Mouse (Mus musculus) Muller cell, postnatal 12 days (primary cell): ENCODE results near the gene Kif26b.

Experiments used
- DNase-seq: peaks from one replicate; pipeline ENCODE4 v3.0.0-alpha.2; 2015; ENCODE audit errors: inconsistent ontology term

Kif26b gene

GRCm38 (mm10) chr1:178590229-178591171 lies 61.6 kb downstream of the Kif26b start:
- no peak for DNase-seq

- DNase-seq: no peak
These were observed 68.2 kb downstream of the Kif26b start for GRCm38 (mm10) chr1:178597113-178597512.

GRCm38 (mm10) chr1:178597757-178598156 lies 68.8 kb downstream of the Kif26b start:
- no peak for DNase-seq

DNA sequence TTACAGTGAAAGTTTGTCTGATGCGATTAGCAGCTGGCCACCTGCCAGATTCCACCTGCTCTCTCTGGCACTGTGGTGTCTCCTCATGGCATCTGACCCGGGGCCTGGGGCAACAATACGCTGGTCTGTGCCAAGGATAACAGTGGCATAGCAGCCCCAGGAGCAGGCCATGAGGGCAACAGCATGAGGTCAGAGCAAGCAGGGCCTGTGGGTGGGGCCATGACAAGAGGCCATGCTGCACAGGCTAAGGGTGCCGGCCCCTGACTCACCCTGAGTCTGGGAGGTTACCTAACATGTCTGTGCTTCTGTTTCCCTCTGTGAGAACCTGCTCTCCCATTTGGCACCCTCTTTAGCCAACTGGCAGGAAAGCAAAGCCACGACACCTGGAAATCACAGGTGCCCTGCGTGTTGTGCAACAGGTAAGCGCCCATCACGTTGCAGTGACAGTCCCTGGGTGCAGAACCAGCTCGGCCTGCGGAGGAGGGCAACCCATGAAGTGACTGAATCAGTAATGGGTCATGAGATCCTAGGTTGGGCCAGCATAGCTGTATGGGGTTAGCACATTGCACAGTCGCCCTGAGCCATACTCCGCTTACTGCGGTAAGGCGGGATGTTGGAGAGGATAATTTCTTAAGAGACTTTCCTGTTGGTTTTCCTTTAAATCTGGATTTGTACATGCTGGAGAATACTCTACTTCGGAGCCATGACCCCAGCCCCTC lies 72.1 kb downstream of the Kif26b start:
- peak; percentile 31 for DNase-seq

- peak; percentile 7 for DNase-seq
These were observed 80.3 kb downstream of the Kif26b start for GRCm38 (mm10) chr1:178609151-178609775.

- no peak for DNase-seq
These were observed 82.6 kb downstream of the Kif26b start for GRCm38 (mm10) chr1:178611512-178611911.

GRCm38 (mm10) chr1:178621301-178621700 lies 92.4 kb downstream of the Kif26b start:
- DNase-seq: no peak

DNA sequence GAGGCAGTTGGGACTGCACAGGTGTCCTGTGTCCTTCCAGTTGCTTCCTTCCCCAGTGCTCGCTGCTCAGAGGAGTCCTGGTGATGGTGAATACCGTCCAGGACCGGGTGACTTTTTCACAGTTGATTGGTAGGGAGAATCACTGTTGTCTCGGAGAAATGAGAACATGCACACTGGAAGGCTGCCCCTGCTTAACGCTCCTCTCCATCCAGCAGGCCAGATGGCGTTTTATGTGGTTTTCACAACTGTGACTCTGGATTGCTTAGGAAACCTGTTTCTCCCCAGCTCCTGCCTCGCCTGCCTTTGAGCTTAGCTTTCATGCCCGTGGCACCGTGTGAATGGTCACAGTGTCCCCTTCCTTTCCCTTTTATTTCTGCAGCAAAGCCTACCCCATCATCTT lies 95.0 kb downstream of the Kif26b start:
- no peak for DNase-seq

GRCm38 (mm10) chr1:178626961-178627381 lies 98.0 kb downstream of the Kif26b start:
- DNase-seq: peak; percentile 46

- DNase-seq: no peak
These were observed 101.1 kb downstream of the Kif26b start for GRCm38 (mm10) chr1:178630042-178630441.

DNA sequence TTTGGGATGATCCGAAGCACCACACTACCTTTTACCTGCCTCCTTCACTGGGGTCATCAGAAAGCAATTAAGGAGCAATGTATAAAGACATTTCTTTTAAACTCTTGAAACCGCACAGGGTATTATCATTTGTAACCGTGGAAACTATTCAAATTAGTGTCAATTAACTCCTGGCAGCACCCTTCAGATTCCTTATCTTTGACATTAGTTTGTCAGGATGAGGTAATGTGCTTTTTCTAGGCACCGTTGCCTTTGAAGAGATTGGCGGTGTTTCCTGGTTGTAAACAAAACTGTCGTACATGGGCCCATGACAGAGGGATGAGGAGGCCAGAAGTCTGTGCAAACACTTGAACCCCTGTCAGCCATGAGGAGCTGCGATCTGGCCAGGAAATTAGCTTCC lies 102.9 kb downstream of the Kif26b start:
- DNase-seq: no peak

DNA sequence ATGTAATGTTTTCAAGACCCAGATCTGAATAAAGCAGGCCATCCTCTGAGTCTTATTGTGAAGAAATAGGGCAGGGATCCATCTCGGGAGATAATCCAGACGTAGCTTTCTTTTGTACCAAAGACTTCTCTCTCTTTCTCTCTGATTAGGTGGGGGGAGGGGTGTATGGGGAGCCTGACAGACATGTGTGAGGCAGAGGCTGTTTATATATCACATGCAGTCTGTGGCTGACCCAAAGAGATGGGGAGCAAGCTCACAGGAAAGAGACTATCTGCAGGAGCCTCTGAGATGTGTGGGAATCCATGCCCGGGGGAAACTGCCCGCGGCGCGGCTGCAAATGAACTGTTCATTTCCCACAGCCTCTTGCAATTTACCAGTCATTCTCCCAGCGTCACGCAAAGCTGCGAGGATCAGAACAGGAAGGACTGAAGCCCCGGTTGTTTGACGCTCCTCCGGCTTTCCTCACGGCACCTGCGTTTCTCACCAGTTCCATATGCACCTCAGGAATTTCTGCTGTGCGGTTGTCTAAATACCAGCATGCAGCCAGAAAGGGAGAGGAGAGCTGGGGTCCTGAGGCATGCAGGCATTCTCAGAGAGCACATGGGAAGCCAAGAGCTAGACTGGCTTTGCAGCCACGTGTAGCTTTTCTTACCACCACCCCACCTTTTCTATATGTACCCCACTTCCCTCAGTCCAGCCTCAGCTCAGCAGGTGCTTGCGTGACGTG lies 105.6 kb downstream of the Kif26b start:
- peak; percentile 16 for DNase-seq

- no peak for DNase-seq
These were observed 106.5 kb downstream of the Kif26b start for GRCm38 (mm10) chr1:178635470-178635869.

DNA sequence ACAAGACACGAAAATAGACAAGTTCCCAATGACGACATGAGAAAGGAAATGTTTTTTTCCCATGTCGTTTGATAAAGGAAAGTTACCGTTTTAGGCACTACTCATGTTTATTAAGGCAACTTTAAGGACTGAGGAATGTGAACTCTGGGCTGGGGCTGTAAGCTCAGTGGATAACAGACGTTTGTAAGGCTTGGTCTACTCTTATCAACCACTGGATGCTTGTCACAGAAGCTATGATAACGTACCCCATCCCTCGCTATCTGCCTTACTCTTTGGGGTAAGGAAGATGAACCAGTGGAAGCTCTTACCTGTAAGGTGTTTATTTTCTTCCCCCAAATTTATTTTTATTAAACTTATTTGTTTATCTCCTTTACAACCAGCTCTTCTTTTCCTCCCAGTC lies 108.4 kb downstream of the Kif26b start:
- no peak for DNase-seq

GRCm38 (mm10) chr1:178639951-178640350 lies 111.0 kb downstream of the Kif26b start:
- no peak for DNase-seq

DNA sequence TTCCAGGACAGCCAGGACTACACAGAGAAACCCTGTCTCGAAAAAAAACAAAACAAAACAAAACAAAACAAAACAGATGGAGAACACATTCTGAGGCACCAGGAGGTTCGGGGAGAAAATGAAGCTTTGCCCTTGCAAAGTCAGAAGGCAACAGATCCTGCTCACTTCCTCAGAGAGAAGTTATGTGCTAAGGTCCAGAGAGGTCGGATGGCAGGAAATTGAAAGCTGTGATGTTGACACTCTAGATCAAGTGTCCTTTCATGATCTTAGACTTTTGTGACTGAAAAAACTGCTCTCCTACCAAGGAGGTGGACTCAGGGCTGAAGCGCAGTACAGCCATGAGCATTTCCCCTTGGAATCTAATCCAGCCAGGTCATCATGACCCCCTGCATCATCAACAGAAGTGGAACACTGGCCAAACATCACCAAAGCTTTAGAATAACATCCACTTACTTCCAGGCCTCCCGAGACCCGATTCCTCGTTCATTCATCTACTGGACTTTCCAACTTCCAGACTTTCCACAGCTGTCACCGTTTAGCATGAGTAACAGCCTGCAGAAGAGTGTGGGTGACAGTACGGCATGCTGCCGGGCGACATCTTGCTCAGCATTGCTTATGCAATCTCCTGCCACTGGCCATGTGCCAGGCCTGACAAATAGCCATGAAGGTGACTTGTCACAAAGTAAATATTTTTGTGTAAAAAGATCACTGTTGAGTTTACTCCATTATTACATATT lies 112.0 kb downstream of the Kif26b start:
- DNase-seq: no peak

GRCm38 (mm10) chr1:178641788-178642187 lies 112.9 kb downstream of the Kif26b start:
- no peak for DNase-seq

DNA sequence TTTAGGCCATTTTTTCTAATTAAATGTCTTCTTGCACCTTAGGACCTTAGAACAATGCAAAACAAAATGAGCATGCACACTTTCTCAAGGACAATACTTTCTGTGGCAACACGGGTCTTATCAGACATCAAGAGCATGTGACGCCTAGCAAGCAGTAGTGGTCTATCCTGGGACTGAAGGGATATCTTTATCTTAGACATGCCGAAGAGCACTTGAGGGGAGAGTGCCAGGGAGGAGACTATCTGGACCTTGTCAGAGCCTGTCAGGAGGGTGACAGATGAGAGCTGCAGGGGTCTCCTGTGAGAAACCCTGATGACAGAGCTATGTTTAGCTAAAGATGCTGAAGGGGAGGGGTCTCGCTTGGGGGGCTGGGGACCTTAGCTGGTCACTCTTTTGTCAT lies 116.0 kb downstream of the Kif26b start:
- DNase-seq: no peak

- DNase-seq: no peak
These were observed 117.7 kb downstream of the Kif26b start for GRCm38 (mm10) chr1:178646589-178646988.

GRCm38 (mm10) chr1:178655525-178655924 lies 126.6 kb downstream of the Kif26b start:
- DNase-seq: peak; percentile 19

DNA sequence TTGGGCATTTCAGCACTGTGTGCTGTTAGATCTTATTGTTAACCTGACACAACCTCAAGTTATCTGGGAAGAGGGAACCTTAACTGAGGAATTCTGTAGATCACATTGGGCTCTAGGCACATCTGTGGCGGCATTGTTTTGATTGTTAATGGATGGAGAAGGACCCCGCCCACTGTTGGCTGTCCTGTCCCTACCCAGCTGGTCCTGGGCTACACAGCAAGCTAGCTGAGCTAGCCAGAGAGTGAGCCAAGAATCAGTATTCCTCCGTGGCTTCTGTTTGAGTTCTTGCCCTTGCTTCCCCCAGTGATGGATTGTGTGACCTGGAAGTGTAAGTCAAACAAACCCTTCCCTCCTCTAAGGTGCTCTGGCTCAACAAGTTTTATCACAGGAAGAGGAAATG lies 132.1 kb downstream of the Kif26b start:
- no peak for DNase-seq
